Mouse (Mus musculus): ENCODE data around the gene Mmd2. TPM values are rescaled to one million over a fixed set of nuclear protein-coding genes. Genes with fewer than 3 reads are reported as not detected.
A peak's percentile ranks its signal among the peaks of the same experiment; 100 is the strongest.

The Mmd2 gene
- polyA plus RNA-seq, 1 experiment: not detected

DNA sequence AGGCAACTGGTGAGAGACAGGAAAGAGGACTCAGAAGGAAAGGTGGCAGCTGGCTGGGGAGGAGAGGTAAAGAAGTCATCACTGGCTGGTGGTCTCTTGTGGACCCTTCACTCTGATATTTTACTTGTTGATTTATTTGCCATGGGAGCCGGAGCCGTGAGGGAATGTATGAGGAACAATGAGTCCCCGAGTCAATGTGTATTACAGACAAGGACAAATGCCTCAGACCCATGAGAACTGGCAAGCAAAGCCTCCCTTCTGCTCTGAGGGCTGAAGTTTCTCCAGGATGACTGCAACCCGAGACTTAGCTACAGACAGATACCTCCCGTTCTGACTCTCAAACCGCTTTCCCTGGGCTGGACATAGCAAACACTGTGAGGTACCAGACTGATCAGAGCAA is 7.7 kb upstream of the Mmd2 start:
- no peaks in the 10 kb centered on the region for H3K27me3 ChIP-seq (ENCODE audit: control insufficient read depth, insufficient read depth, low read length, poor library complexity, severe bottlenecking)
- no peaks in the 10 kb centered on the region for H3K9me3 ChIP-seq (replicated peaks; ENCODE audit: control insufficient read depth, insufficient read depth, low read length, poor library complexity, severe bottlenecking)
- H3K4me1 ChIP-seq (ENCODE audit: control insufficient read depth, insufficient read depth, low read length): no peaks in the 10 kb centered on the region
- no peak overlapping the region for H3K4me3 ChIP-seq (ENCODE audit: low read depth, low read length)
- TF ChIP-seq CTCF (IDR thresholded peaks at IDR 0.05; ENCODE audit: low read depth, low read length): no peak
- TF ChIP-seq POLR2A (IDR thresholded peaks at IDR 0.05; ENCODE audit: insufficient read depth, low read length): no peak
- no peak for TF ChIP-seq EP300 (IDR thresholded peaks at IDR 0.05; ENCODE audit: insufficient read depth, low read depth, low read length)
- no peak overlapping the region for H3K9ac ChIP-seq (ENCODE audit: low read depth, poor library complexity, severe bottlenecking)
- H3K36me3 ChIP-seq (ENCODE audit: control insufficient read depth, insufficient read depth, low read length, poor library complexity, severe bottlenecking): no peaks in the 10 kb centered on the region
- H3K27ac ChIP-seq (ENCODE audit: insufficient read depth, low read length): no peak overlapping the region

DNA sequence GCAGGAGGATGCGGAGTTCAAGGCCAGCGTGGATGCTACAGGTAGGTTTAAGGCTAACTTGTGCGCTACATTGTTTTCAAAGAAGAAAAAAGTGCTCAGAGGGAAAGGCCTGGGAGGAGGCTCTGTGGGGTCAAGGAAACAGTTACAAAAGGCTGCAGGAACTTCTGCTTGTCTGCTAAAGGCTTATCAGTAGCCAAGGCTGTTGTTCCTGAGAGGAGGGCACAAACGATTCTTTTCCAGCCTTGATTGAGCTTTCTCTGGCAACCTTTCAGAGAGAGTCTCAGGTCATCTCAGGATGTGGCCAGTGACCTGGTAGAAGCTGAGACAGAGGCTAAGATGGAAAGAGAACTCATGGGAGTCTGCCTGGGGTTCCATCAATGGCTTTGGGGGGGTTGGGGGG is 7.0 kb upstream of the Mmd2 start:
- H3K9me3 ChIP-seq (replicated peaks; ENCODE audit: control insufficient read depth, insufficient read depth, low read length, poor library complexity, severe bottlenecking): no peaks in the 10 kb centered on the region
- H3K4me3 ChIP-seq (ENCODE audit: low read depth, low read length): no peak overlapping the region
- H3K4me1 ChIP-seq (ENCODE audit: control insufficient read depth, insufficient read depth, low read length): no peaks in the 10 kb centered on the region
- H3K27me3 ChIP-seq (ENCODE audit: control insufficient read depth, insufficient read depth, low read length, poor library complexity, severe bottlenecking): no peaks in the 10 kb centered on the region
- no peak overlapping the region for H3K9ac ChIP-seq (ENCODE audit: low read depth, poor library complexity, severe bottlenecking)
- TF ChIP-seq EP300 (IDR thresholded peaks at IDR 0.05; ENCODE audit: insufficient read depth, low read depth, low read length) (no peak), CTCF (IDR thresholded peaks at IDR 0.05; ENCODE audit: low read depth, low read length) (no peak), POLR2A (IDR thresholded peaks at IDR 0.05; ENCODE audit: insufficient read depth, low read length) (no peak)
- H3K36me3 ChIP-seq (ENCODE audit: control insufficient read depth, insufficient read depth, low read length, poor library complexity, severe bottlenecking): no peaks in the 10 kb centered on the region
- no peak overlapping the region for H3K27ac ChIP-seq (ENCODE audit: insufficient read depth, low read length)

DNA sequence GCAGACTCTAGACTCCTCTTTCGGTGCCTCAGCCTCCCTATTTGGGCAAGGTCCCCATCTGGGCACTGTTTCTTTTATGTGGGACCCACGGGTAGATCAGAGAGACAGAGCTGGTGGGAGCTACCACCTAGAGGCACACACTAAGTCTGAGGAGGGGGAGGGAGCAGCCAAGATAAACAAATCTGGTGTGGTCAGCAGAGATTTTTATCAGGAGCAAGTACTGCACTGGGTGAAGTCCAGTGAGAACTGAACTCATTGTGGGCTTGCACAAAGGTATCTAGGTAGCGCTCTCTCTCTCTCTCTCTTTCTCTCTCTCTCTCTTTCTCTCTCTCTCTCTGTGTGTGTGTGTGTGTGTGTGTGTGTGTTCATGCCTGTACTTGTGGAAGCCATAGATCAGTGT is 5.9 kb upstream of the Mmd2 start:
- Histone ChIP-seq H3K27ac (ENCODE audit: insufficient read depth, low read length) (no peak overlapping the region), H3K9ac (ENCODE audit: low read depth, poor library complexity, severe bottlenecking) (no peak overlapping the region), H3K27me3 (ENCODE audit: control insufficient read depth, insufficient read depth, low read length, poor library complexity, severe bottlenecking) (no peaks in the 10 kb centered on the region), H3K36me3 (ENCODE audit: control insufficient read depth, insufficient read depth, low read length, poor library complexity, severe bottlenecking) (no peaks in the 10 kb centered on the region), H3K4me3 (ENCODE audit: low read depth, low read length) (no peak overlapping the region), H3K4me1 (ENCODE audit: control insufficient read depth, insufficient read depth, low read length) (no peaks in the 10 kb centered on the region), H3K9me3 (replicated peaks; ENCODE audit: control insufficient read depth, insufficient read depth, low read length, poor library complexity, severe bottlenecking) (no peaks in the 10 kb centered on the region)
- TF ChIP-seq CTCF (IDR thresholded peaks at IDR 0.05; ENCODE audit: low read depth, low read length) (no peak), EP300 (IDR thresholded peaks at IDR 0.05; ENCODE audit: insufficient read depth, low read depth, low read length) (no peak), POLR2A (IDR thresholded peaks at IDR 0.05; ENCODE audit: insufficient read depth, low read length) (no peak)

DNA sequence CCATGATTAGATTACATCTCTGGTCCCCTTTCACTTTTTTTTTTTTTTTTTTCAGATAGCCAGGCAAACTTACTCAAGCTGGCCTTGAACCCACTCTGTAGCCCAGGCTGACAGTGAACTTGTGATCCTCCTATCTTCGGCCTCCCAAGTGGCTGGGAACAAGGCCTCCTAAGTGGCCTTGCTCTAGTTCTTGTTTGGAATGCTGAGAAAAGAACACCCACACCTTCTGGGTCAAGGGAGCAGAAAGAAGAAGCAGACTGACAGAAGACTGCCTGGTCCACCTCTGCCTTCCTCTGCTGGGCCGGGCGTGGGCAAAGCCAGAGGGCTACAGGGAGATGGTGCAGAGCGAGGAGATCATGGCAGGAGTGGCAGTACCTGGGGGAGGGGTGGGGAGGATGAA is 1.8 kb upstream of the Mmd2 start:
- no peak overlapping the region for H3K4me3 ChIP-seq (ENCODE audit: low read depth, low read length)
- H3K36me3 ChIP-seq (ENCODE audit: control insufficient read depth, insufficient read depth, low read length, poor library complexity, severe bottlenecking): no peaks in the 10 kb centered on the region
- H3K27me3 ChIP-seq (ENCODE audit: control insufficient read depth, insufficient read depth, low read length, poor library complexity, severe bottlenecking): no peaks in the 10 kb centered on the region
- no peaks in the 10 kb centered on the region for H3K9me3 ChIP-seq (replicated peaks; ENCODE audit: control insufficient read depth, insufficient read depth, low read length, poor library complexity, severe bottlenecking)
- no peak overlapping the region for H3K9ac ChIP-seq (ENCODE audit: low read depth, poor library complexity, severe bottlenecking)
- no peaks in the 10 kb centered on the region for H3K4me1 ChIP-seq (ENCODE audit: control insufficient read depth, insufficient read depth, low read length)
- no peak for TF ChIP-seq EP300 (IDR thresholded peaks at IDR 0.05; ENCODE audit: insufficient read depth, low read depth, low read length)
- no peak for TF ChIP-seq POLR2A (IDR thresholded peaks at IDR 0.05; ENCODE audit: insufficient read depth, low read length)
- TF ChIP-seq CTCF (IDR thresholded peaks at IDR 0.05; ENCODE audit: low read depth, low read length): no peak
- H3K27ac ChIP-seq (ENCODE audit: insufficient read depth, low read length): no peak overlapping the region

DNA sequence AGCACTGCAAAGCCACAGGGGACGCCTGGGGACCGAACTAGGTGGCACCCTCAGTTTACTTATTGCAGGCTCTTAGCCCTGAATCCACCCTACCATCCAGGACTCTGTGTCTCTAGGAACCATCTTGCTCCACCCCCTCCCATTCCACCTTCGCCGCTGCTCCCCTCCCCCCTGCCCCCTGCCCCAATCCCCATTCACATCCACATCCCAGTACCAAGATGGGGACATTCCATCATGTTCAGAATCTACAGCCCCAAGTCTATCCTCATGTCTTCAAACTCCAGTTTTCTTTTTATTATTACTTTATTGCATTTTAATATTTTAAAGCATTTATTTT is 357 bp upstream of the Mmd2 start:
- peak overlapping the region; percentile 22 for H3K4me3 ChIP-seq (ENCODE audit: low read depth, low read length)
- no peaks in the 10 kb centered on the region for H3K4me1 ChIP-seq (ENCODE audit: control insufficient read depth, insufficient read depth, low read length)
- no peaks in the 10 kb centered on the region for H3K27me3 ChIP-seq (ENCODE audit: control insufficient read depth, insufficient read depth, low read length, poor library complexity, severe bottlenecking)
- no peaks in the 10 kb centered on the region for H3K36me3 ChIP-seq (ENCODE audit: control insufficient read depth, insufficient read depth, low read length, poor library complexity, severe bottlenecking)
- no peaks in the 10 kb centered on the region for H3K9me3 ChIP-seq (replicated peaks; ENCODE audit: control insufficient read depth, insufficient read depth, low read length, poor library complexity, severe bottlenecking)
- no peak overlapping the region for H3K27ac ChIP-seq (ENCODE audit: insufficient read depth, low read length)
- no peak for TF ChIP-seq EP300 (IDR thresholded peaks at IDR 0.05; ENCODE audit: insufficient read depth, low read depth, low read length)
- TF ChIP-seq CTCF (IDR thresholded peaks at IDR 0.05; ENCODE audit: low read depth, low read length): no peak
- TF ChIP-seq POLR2A (IDR thresholded peaks at IDR 0.05; ENCODE audit: insufficient read depth, low read length): no peak
- no peak overlapping the region for H3K9ac ChIP-seq (ENCODE audit: low read depth, poor library complexity, severe bottlenecking)

DNA sequence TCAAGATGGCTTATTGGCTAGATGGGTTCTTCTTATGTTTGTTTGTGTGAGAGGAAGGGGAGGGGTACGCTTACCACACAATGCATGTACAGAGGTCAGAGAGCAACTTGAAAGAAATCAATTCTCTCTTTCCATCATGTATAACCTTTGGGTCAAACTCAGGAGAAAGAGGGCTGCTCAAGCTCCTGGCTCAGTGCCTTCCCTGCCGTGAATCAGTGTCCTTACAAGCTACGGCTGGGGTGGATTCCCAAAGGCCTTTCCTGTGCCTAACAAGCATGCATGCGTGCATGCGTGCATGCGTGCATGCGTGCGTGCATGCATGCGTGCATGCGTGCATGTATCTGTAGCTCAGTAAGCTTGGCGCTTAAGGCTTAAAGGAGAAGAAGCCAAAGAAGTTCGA is 3.3 kb downstream of the Mmd2 start:
- TF ChIP-seq CTCF (IDR thresholded peaks at IDR 0.05; ENCODE audit: low read depth, low read length) (no peak), EP300 (IDR thresholded peaks at IDR 0.05; ENCODE audit: insufficient read depth, low read depth, low read length) (no peak), POLR2A (IDR thresholded peaks at IDR 0.05; ENCODE audit: insufficient read depth, low read length) (no peak)
- Histone ChIP-seq H3K9ac (ENCODE audit: low read depth, poor library complexity, severe bottlenecking) (no peak overlapping the region), H3K4me3 (ENCODE audit: low read depth, low read length) (no peak overlapping the region), H3K36me3 (ENCODE audit: control insufficient read depth, insufficient read depth, low read length, poor library complexity, severe bottlenecking) (no peaks in the 10 kb centered on the region), H3K4me1 (ENCODE audit: control insufficient read depth, insufficient read depth, low read length) (no peaks in the 10 kb centered on the region), H3K27ac (ENCODE audit: insufficient read depth, low read length) (no peak overlapping the region), H3K9me3 (replicated peaks; ENCODE audit: control insufficient read depth, insufficient read depth, low read length, poor library complexity, severe bottlenecking) (no peaks in the 10 kb centered on the region), H3K27me3 (ENCODE audit: control insufficient read depth, insufficient read depth, low read length, poor library complexity, severe bottlenecking) (no peaks in the 10 kb centered on the region)
